Mouse (Mus musculus): ENCODE measurements around the gene Bnip1. TPM values are rescaled to one million over a fixed set of nuclear protein-coding genes. Genes with fewer than 3 reads are reported as not detected.

The Bnip1 gene
- polyA plus RNA-seq (2012; rRNA removed) (45.6 and 48.7 TPM in 2 replicates), polyA plus RNA-seq (2014; fragmentation: Nextera tagmentation; extraction: Ambion mirVana) (49.3 and 49.4 TPM in 2 replicates)

DNA sequence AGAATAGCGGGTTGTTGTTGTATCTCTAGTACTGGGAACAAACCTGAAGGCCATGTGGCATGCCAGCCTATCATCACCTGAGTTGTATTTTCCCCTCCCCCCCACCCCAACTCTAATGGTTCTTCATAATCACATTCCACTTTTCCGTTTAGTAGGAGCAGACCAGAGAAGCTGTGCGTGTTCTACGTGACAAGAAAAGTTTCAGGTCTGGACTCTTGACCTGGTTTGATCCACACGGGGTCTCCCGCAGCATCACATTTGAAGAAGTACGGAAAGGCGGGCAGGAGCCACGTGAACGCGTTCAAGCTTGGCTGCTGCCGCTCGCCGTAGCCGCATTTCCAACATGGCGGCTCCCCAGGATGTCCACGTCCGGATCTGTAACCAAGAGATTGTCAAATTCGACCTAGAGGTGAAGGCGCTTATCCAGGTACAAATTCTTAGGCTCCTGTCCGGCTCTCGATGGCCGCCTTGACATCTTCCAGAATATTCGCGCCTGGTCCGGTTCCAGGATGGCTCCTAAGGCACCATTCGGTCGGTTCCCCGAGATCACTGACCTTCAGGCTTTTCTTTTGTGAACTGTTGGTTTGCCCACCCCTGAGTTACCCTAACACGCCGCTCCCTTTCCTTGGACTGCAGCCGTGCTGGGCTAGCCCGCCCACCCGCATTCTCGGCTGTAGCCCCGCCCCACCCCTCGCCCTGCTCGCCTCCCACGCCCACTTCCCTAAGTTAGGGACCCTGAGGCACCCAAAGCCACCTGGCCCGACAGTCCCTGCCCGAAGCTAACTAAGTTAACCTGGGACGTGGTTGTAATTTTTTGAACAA, at the start of gene Bnip1:
TSS of gene Bnip1 (plus strand) at position 317 of the 822 bp plus-strand sequence.
- H3K4me2 ChIP-seq (replicated peaks; ENCODE audit: low read depth, low read length, severe bottlenecking), result peak within 1 kb of the TSS; percentile 80
- no peaks in the 10 kb centered on the region for H3K27me3 ChIP-seq (ENCODE audit: control insufficient read depth, insufficient read depth, low read length)
- peak; percentile 91 for ATAC-seq (ENCODE audit: low FRiP score, low read depth)
- H3K36me3 ChIP-seq (ENCODE audit: control insufficient read depth, insufficient read depth, low read length), result peaks cover 21% of the 10 kb centered on the region
- peak within 1 kb of the TSS; percentile 69 for H3K4me3 ChIP-seq (replicated peaks; ENCODE audit: low read length)
- no peaks in the 10 kb centered on the region for H3K9me3 ChIP-seq (ENCODE audit: control insufficient read depth, low read length)
- no peak for TF ChIP-seq POLR2A (IDR thresholded peaks at IDR 0.05; ENCODE audit: borderline replicate concordance, extremely low read depth, insufficient read depth, insufficient read length)
- H3K9ac ChIP-seq (ENCODE audit: low read depth, low read length, severe bottlenecking), result peak within 1 kb of the TSS; percentile 76
- under 1% methylated on average over 42 of the region's 42 CpGs for WGBS
- peak within 1 kb of the TSS; percentile 88 for H3K27ac ChIP-seq (replicated peaks; ENCODE audit: low read depth, low read length)
- H3K4me1 ChIP-seq (ENCODE audit: control insufficient read depth, insufficient read depth, low read length), result peaks cover 9% of the 10 kb centered on the region; the same call in 1 of the 2 replicates
- peak; percentile 85 for DNase-seq (ENCODE audit: low spot score)

DNA sequence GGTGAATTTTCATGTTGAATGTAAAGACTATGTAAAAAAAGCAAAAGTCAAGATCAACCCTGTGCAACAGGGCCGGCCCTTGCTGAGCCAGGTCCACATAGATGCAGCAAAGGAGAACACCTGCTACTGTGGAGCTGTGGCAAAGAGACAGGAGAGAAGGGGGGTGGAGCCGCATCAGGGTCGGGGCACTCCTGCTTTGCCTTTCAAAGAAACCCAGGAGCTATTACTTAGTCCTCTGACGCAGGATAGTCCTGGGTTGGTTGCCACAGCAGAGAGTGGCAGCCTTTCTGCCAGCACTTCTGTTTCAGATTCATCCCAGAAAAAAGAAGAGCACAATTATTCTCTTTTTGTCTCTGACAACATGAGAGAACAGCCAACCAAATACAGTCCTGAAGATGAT, 38.3 kb upstream of the Bnip1 start:
- no peak for ATAC-seq (ENCODE audit: low FRiP score, low read depth)
- no peaks in the 10 kb centered on the region for H3K27me3 ChIP-seq (ENCODE audit: control insufficient read depth, insufficient read depth, low read length)
- H3K9ac ChIP-seq (ENCODE audit: low read depth, low read length, severe bottlenecking), result no peak overlapping the region
- no peak overlapping the region for H3K4me2 ChIP-seq (replicated peaks; ENCODE audit: low read depth, low read length, severe bottlenecking)
- no peak overlapping the region for H3K27ac ChIP-seq (replicated peaks; ENCODE audit: low read depth, low read length)
- no peak for TF ChIP-seq POLR2A (IDR thresholded peaks at IDR 0.05; ENCODE audit: borderline replicate concordance, extremely low read depth, insufficient read depth, insufficient read length)
- no peak overlapping the region for H3K4me3 ChIP-seq (replicated peaks; ENCODE audit: low read length)
- WGBS, result 57% methylated on average over 4 of the region's 4 CpGs
- H3K36me3 ChIP-seq (ENCODE audit: control insufficient read depth, insufficient read depth, low read length), result 0 out of 2 replicates have a peak, but pooled peaks cover 4% of the 10 kb centered on the region
- H3K9me3 ChIP-seq (ENCODE audit: control insufficient read depth, low read length), result no peaks in the 10 kb centered on the region
- no peak for DNase-seq (ENCODE audit: low spot score)
- H3K4me1 ChIP-seq (ENCODE audit: control insufficient read depth, insufficient read depth, low read length), result no peaks in the 10 kb centered on the region

DNA sequence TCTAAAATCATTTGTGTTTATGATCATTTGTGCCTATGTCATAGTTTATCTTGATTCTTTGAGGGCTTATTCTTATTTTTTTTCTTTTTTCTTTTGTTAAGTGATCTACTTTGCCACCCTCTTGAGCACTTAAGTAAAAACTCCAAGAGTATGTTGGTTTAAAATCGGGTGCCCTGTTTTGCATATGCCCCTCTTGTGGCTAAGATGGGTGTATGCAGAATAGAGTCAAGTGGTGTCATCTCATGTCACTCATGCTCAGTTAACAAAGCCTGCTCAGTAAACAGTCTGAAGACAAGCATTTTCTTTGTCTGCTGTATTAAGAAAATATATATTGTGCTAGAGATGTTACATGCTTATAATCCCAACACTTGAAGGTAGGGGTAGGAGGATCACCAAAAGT, 37.6 kb upstream of the Bnip1 start:
- Histone ChIP-seq H3K4me3 (replicated peaks; ENCODE audit: low read length) (no peak overlapping the region), H3K9ac (ENCODE audit: low read depth, low read length, severe bottlenecking) (no peak overlapping the region), H3K27ac (replicated peaks; ENCODE audit: low read depth, low read length) (no peak overlapping the region), H3K4me2 (replicated peaks; ENCODE audit: low read depth, low read length, severe bottlenecking) (no peak overlapping the region), H3K9me3 (ENCODE audit: control insufficient read depth, low read length) (no peaks in the 10 kb centered on the region), H3K4me1 (ENCODE audit: control insufficient read depth, insufficient read depth, low read length) (no peaks in the 10 kb centered on the region), H3K36me3 (ENCODE audit: control insufficient read depth, insufficient read depth, low read length) (0 out of 2 replicates have a peak, but pooled peaks cover 4% of the 10 kb centered on the region), H3K27me3 (ENCODE audit: control insufficient read depth, insufficient read depth, low read length) (no peaks in the 10 kb centered on the region)
- WGBS, result 60% methylated on average over 1 of the region's 1 CpGs
- ATAC-seq (ENCODE audit: low FRiP score, low read depth), result no peak
- no peak for DNase-seq (ENCODE audit: low spot score)
- TF ChIP-seq POLR2A (IDR thresholded peaks at IDR 0.05; ENCODE audit: borderline replicate concordance, extremely low read depth, insufficient read depth, insufficient read length), result no peak

DNA sequence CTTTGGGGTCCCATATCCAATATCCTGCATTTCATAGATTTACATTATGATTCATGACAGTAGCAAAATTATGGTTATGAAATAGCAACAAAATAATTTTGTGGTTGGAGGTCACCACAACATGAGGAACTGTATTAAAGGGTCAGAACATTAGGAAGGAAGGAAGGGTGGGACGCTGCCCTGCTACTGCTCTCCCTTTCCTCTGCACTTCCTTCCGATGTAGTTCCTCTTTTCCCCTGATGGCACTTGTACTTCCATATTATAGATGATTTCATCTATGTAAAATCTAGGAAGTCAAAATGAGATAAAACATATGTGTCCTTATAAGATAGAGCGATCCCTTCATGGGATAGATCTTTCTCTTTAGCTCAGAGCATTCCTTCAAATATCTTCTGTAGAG, 30.9 kb upstream of the Bnip1 start:
- ATAC-seq (ENCODE audit: low FRiP score, low read depth) (no peak), DNase-seq (ENCODE audit: low spot score) (no peak)
- 86% methylated on average over 3 of the region's 3 CpGs for whole genome bisulfite sequencing
- Histone ChIP-seq H3K9ac (ENCODE audit: low read depth, low read length, severe bottlenecking) (no peak overlapping the region), H3K9me3 (ENCODE audit: control insufficient read depth, low read length) (no peaks in the 10 kb centered on the region), H3K27me3 (ENCODE audit: control insufficient read depth, insufficient read depth, low read length) (no peaks in the 10 kb centered on the region), H3K27ac (replicated peaks; ENCODE audit: low read depth, low read length) (no peak overlapping the region), H3K4me3 (replicated peaks; ENCODE audit: low read length) (no peak overlapping the region), H3K4me2 (replicated peaks; ENCODE audit: low read depth, low read length, severe bottlenecking) (no peak overlapping the region), H3K36me3 (ENCODE audit: control insufficient read depth, insufficient read depth, low read length) (no peaks in the 10 kb centered on the region), H3K4me1 (ENCODE audit: control insufficient read depth, insufficient read depth, low read length) (no peaks in the 10 kb centered on the region)
- no peak for TF ChIP-seq POLR2A (IDR thresholded peaks at IDR 0.05; ENCODE audit: borderline replicate concordance, extremely low read depth, insufficient read depth, insufficient read length)

DNA sequence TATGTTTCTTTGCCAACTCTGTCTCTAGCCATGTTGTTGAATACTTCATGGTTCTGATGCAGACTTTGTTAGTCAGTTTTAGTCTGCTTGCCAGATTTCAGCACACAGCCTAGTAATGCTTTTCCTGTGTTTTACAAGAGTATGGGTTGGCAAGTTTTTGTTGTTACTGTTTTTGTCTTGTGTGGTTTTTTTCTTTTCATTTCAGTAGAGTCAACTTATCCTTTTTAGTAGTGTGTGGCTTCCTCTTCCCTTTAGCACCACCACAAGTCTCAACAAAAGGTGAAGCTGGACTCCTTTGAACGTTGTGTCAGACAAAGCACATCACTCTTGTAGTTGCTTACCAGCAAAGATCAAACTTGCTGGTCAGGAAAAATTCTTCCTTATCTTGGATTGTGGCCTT, 28.6 kb upstream of the Bnip1 start:
- 79% methylated on average over 1 of the region's 1 CpGs for WGBS
- no peaks in the 10 kb centered on the region for H3K9me3 ChIP-seq (ENCODE audit: control insufficient read depth, low read length)
- no peaks in the 10 kb centered on the region for H3K36me3 ChIP-seq (ENCODE audit: control insufficient read depth, insufficient read depth, low read length)
- no peak for DNase-seq (ENCODE audit: low spot score)
- no peak for TF ChIP-seq POLR2A (IDR thresholded peaks at IDR 0.05; ENCODE audit: borderline replicate concordance, extremely low read depth, insufficient read depth, insufficient read length)
- ATAC-seq (ENCODE audit: low FRiP score, low read depth), result no peak
- no peak overlapping the region for H3K9ac ChIP-seq (ENCODE audit: low read depth, low read length, severe bottlenecking)
- H3K27me3 ChIP-seq (ENCODE audit: control insufficient read depth, insufficient read depth, low read length), result no peaks in the 10 kb centered on the region
- H3K4me1 ChIP-seq (ENCODE audit: control insufficient read depth, insufficient read depth, low read length), result no peaks in the 10 kb centered on the region
- no peak overlapping the region for H3K27ac ChIP-seq (replicated peaks; ENCODE audit: low read depth, low read length)
- no peak overlapping the region for H3K4me2 ChIP-seq (replicated peaks; ENCODE audit: low read depth, low read length, severe bottlenecking)
- no peak overlapping the region for H3K4me3 ChIP-seq (replicated peaks; ENCODE audit: low read length)
